Mouse (Mus musculus) testis, postnatal 10 days (tissue): Measurements from ENCODE around the gene Sugct.
"Not testable (repeated sequence)": the region's sequence is repeated elsewhere in the genome, so short reads cannot be mapped to it uniquely, and the experiment has no call there.

Source experiments
- DNase-seq: peaks from one replicate; pipeline ENCODE4 v3.0.0; 2021; ENCODE audit warnings: low spot score

Sugct gene

GRCm38 (mm10) chr13:17604670-17605069 lies 90.7 kb downstream of the Sugct start:
- no peak for DNase-seq

GRCm38 (mm10) chr13:17603756-17604155 lies 91.6 kb downstream of the Sugct start:
- no peak for DNase-seq

GRCm38 (mm10) chr13:17585267-17585913 lies 110.0 kb downstream of the Sugct start:
- DNase-seq, result no peak

GRCm38 (mm10) chr13:17584804-17585203 lies 110.5 kb downstream of the Sugct start:
- peak; percentile 50 for DNase-seq

GRCm38 (mm10) chr13:17581684-17582083 lies 113.7 kb downstream of the Sugct start:
- peak; percentile 46 for DNase-seq

- no peak for DNase-seq
These were observed 136.0 kb downstream of the Sugct start for GRCm38 (mm10) chr13:17559357-17559756.

- DNase-seq, result no peak
These were observed 159.0 kb downstream of the Sugct start for GRCm38 (mm10) chr13:17536341-17536740.

GRCm38 (mm10) chr13:17534871-17535270 lies 160.5 kb downstream of the Sugct start:
- no peak for DNase-seq

GRCm38 (mm10) chr13:17534469-17534868 lies 160.9 kb downstream of the Sugct start:
- no peak for DNase-seq

- DNase-seq, result no peak
These were observed 184.1 kb downstream of the Sugct start for GRCm38 (mm10) chr13:17511184-17511778.

GRCm38 (mm10) chr13:17494936-17495335 lies 200.4 kb downstream of the Sugct start:
- no peak for DNase-seq

GRCm38 (mm10) chr13:17494056-17494574 lies 201.2 kb downstream of the Sugct start:
- no peak for DNase-seq

GRCm38 (mm10) chr13:17457981-17458380 lies 237.4 kb downstream of the Sugct start:
- DNase-seq, result not testable (repeated sequence)

- DNase-seq, result no peak
These were observed 263.0 kb downstream of the Sugct start for GRCm38 (mm10) chr13:17432139-17432916.

GRCm38 (mm10) chr13:17421875-17422274 lies 273.5 kb downstream of the Sugct start:
- no peak for DNase-seq

- no peak for DNase-seq
These were observed 274.8 kb downstream of the Sugct start for GRCm38 (mm10) chr13:17420557-17420956.

GRCm38 (mm10) chr13:17342836-17343235 lies 352.5 kb downstream of the Sugct start:
- DNase-seq, result no peak

GRCm38 (mm10) chr13:17335885-17336540 lies 359.3 kb downstream of the Sugct start:
- DNase-seq, result no peak

GRCm38 (mm10) chr13:17326863-17327262 lies 368.5 kb downstream of the Sugct start:
- no peak for DNase-seq

- no peak for DNase-seq
These were observed 393.8 kb downstream of the Sugct start for GRCm38 (mm10) chr13:17301590-17301989.

GRCm38 (mm10) chr13:17297462-17298005 lies 397.8 kb downstream of the Sugct start:
- DNase-seq, result no peak

GRCm38 (mm10) chr13:17296912-17297311 lies 398.4 kb downstream of the Sugct start:
- no peak for DNase-seq
